Mouse (Mus musculus): ENCODE data around the gene Vmn1r131. TPM values are rescaled to one million over a fixed set of nuclear protein-coding genes. Genes with fewer than 3 reads are reported as not detected.
"Not testable (repeated sequence)": the region's sequence is repeated elsewhere in the genome, so short reads cannot be mapped to it uniquely, and the experiment has no call there.

The Vmn1r131 gene
- not detected in 2 replicates for polyA plus RNA-seq (2014; fragmentation: Nextera tagmentation; extraction: Ambion mirVana)

- not testable (repeated sequence) for ATAC-seq (ENCODE audit: low FRiP score); H3K4me1 ChIP-seq (ENCODE audit: control insufficient read depth, insufficient read depth, low read length); H3K27ac ChIP-seq (ENCODE audit: low read depth, low read length); H3K4me2 ChIP-seq; H3K9ac ChIP-seq (ENCODE audit: low read length); H3K4me3 ChIP-seq (ENCODE audit: low read depth, low read length); H3K27me3 ChIP-seq (ENCODE audit: control insufficient read depth, insufficient read depth, low read length); DNase-seq (ENCODE audit: low spot score, missing footprints); H3K9me3 ChIP-seq (ENCODE audit: control insufficient read depth, low read length); H3K36me3 ChIP-seq (ENCODE audit: control insufficient read depth, insufficient read depth, low read length)
- WGBS: no CpG with 5 or more reads among the region's 2 CpGs
Observed at GRCm38 (mm10) chr7:21545990-21546389, at the start of gene Vmn1r131. Gene Vmn1r131, minus strand, starts transcription at chr7:21546090.

GRCm38 (mm10) chr7:21511480-21511879 lies 34.4 kb downstream of the Vmn1r131 start, which contains the start of gene Vmn1r130:
Gene Vmn1r130, plus strand, starts transcription at chr7:21511780.
- H3K36me3 ChIP-seq (ENCODE audit: control insufficient read depth, insufficient read depth, low read length); H3K4me2 ChIP-seq; H3K27ac ChIP-seq (ENCODE audit: low read depth, low read length); H3K9ac ChIP-seq (ENCODE audit: low read length); H3K27me3 ChIP-seq (ENCODE audit: control insufficient read depth, insufficient read depth, low read length); H3K9me3 ChIP-seq (ENCODE audit: control insufficient read depth, low read length); ATAC-seq (ENCODE audit: low FRiP score); H3K4me3 ChIP-seq (ENCODE audit: low read depth, low read length); H3K4me1 ChIP-seq (ENCODE audit: control insufficient read depth, insufficient read depth, low read length); DNase-seq (ENCODE audit: low spot score, missing footprints): not testable (repeated sequence)
- WGBS: no CpG with 5 or more reads among the region's 3 CpGs

Other genes starting within 250 kb of the Vmn1r131 start
- not detected in 2 replicates for gene Vmn1r126, start 244.6 kb downstream of the Vmn1r131 start, polyA plus RNA-seq (2014; fragmentation: Nextera tagmentation; extraction: Ambion mirVana)
- gene Vmn1r127, start 226.2 kb downstream of the Vmn1r131 start, polyA plus RNA-seq (2014; fragmentation: Nextera tagmentation; extraction: Ambion mirVana): not detected in 2 replicates
- not detected in 2 replicates for gene Vmn1r128, start 196.7 kb downstream of the Vmn1r131 start, polyA plus RNA-seq (2014; fragmentation: Nextera tagmentation; extraction: Ambion mirVana)
- gene Vmn1r129, start 184.8 kb downstream of the Vmn1r131 start, polyA plus RNA-seq (2014; fragmentation: Nextera tagmentation; extraction: Ambion mirVana): not detected in 2 replicates
- not detected in 2 replicates for gene Gm6882, start 113.3 kb downstream of the Vmn1r131 start, polyA plus RNA-seq (2014; fragmentation: Nextera tagmentation; extraction: Ambion mirVana)
- gene Vmn1r130, start 34.3 kb downstream of the Vmn1r131 start, polyA plus RNA-seq (2014; fragmentation: Nextera tagmentation; extraction: Ambion mirVana): not detected in 2 replicates
- gene Vmn1r132, start 68.0 kb upstream of the Vmn1r131 start, polyA plus RNA-seq (2014; fragmentation: Nextera tagmentation; extraction: Ambion mirVana): not detected in 2 replicates
- not detected in 2 replicates for gene Gm4175, start 215.4 kb upstream of the Vmn1r131 start, polyA plus RNA-seq (2014; fragmentation: Nextera tagmentation; extraction: Ambion mirVana)